Mouse (Mus musculus): ENCODE results near the gene Fbln2. TPM values are rescaled to one million over a fixed set of nuclear protein-coding genes. Genes with fewer than 3 reads are reported as not detected.

Fbln2 gene
- polyA plus RNA-seq, 2 experiments: 219 to 294 TPM

DNA sequence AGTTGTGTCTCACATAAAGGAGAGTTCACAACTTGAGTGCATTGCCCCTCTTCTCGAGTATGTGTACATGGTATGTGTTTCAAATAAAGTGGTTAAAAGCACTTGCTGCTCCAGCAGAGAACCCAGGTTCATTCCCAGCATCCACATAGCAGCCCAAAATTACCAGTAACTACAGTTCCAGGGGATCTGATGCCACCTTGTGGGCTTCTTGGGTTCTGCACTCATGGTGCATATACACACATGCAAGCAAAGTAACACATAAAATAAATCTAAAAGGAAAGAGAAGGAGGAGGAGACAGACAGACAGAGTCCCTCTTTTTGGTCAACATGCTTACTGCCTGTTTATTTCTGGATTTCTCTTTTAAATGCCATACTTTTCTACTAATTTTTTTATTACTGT lies 37.5 kb downstream of the Fbln2 start:
- 90% methylated on average over 1 of the region's 1 CpGs for WGBS
- Histone ChIP-seq H3K9ac (ENCODE audit: low read depth, low read length, severe bottlenecking) (no peak overlapping the region), H3K4me1 (ENCODE audit: control insufficient read depth, insufficient read depth, low read length) (peaks cover 4% of the 10 kb centered on the region), H3K27me3 (ENCODE audit: control insufficient read depth, insufficient read depth, low read length) (no peaks in the 10 kb centered on the region), H3K27ac (replicated peaks; ENCODE audit: low read depth, low read length) (no peak overlapping the region), H3K36me3 (ENCODE audit: control insufficient read depth, insufficient read depth, low read length) (peaks cover 24% of the 10 kb centered on the region), H3K4me2 (replicated peaks; ENCODE audit: low read depth, low read length, severe bottlenecking) (no peak overlapping the region), H3K4me3 (replicated peaks; ENCODE audit: low read length) (no peak overlapping the region), H3K9me3 (ENCODE audit: control insufficient read depth, low read length) (no peaks in the 10 kb centered on the region)
- ATAC-seq (ENCODE audit: low FRiP score, low read depth) (no peak), DNase-seq (ENCODE audit: low spot score) (no peak)
- TF ChIP-seq POLR2A (IDR thresholded peaks at IDR 0.05; ENCODE audit: borderline replicate concordance, extremely low read depth, insufficient read depth, insufficient read length): no peak

DNA sequence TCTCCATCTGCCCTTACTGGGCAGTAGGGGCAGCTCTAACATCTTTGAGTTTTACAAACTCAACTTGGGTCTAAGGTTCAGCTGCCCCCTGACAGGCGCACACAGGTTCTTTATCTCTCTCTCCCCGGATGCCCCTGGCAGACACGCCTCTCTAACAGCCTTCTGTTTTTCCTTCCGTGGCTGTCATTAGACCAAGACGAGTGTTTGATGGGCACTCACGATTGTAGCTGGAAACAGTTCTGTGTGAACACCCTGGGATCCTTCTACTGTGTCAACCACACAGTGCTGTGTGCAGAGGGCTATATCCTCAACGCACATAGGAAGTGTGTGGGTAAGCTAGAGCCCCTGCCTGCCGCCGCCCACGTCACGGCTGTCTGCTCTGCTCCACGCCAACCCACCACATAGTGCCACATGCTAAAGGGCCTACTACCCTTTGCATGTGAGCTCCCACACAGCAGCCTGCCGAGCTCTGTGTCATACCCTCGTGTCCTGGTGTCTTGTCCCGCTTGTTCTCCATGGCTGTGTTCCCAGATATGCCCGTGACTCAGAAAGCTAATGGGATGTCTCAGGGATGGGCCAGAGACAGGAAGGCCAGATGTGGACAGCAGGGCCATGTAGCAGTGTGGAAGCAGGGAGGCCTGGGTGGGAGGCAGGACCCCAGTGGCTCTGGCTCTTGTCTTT lies 47.3 kb downstream of the Fbln2 start:
- Histone ChIP-seq H3K9me3 (ENCODE audit: control insufficient read depth, low read length) (no peaks in the 10 kb centered on the region), H3K36me3 (ENCODE audit: control insufficient read depth, insufficient read depth, low read length) (peaks cover 80% of the 10 kb centered on the region), H3K4me1 (ENCODE audit: control insufficient read depth, insufficient read depth, low read length) (no peaks in the 10 kb centered on the region), H3K4me3 (replicated peaks; ENCODE audit: low read length) (no peak overlapping the region), H3K27ac (replicated peaks; ENCODE audit: low read depth, low read length) (no peak overlapping the region), H3K27me3 (ENCODE audit: control insufficient read depth, insufficient read depth, low read length) (no peaks in the 10 kb centered on the region), H3K9ac (ENCODE audit: low read depth, low read length, severe bottlenecking) (no peak overlapping the region), H3K4me2 (replicated peaks; ENCODE audit: low read depth, low read length, severe bottlenecking) (no peak overlapping the region)
- WGBS: 80% methylated on average over 16 of the region's 16 CpGs
- ATAC-seq (ENCODE audit: low FRiP score, low read depth) (no peak), DNase-seq (ENCODE audit: low spot score) (no peak)
- no peak for TF ChIP-seq POLR2A (IDR thresholded peaks at IDR 0.05; ENCODE audit: borderline replicate concordance, extremely low read depth, insufficient read depth, insufficient read length)

DNA sequence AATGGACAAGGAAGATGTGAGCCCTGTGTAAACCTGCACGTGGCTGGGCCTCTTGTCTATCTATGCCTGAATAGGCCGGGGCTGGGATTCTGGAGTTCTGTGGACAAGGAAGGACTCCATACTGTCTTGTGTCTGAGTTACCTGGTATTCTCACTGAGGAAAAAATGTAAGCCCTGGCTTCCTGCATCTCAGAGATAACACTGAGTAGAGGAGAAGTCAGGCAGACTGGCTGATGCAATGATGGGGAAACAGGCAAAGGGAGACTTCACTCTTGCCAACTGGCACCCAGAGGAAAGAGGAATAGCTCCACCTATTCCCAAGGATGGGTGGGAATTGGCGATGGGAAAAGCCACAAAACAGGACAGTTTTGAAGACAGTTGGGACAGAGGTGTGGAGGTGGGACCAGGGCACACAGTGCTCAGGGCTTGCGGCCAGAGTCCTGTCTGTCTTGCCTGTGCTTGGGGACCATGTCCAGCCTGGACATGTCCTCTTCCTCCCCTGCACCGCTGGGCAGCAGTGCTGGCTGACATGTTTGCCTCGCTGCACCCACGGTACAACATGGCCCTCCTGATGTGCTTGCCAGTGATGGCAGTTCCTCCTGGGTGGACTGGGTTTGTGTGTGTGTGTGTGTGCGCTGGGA lies 48.2 kb downstream of the Fbln2 start:
- peaks cover 74% of the 10 kb centered on the region for H3K36me3 ChIP-seq (ENCODE audit: control insufficient read depth, insufficient read depth, low read length)
- H3K27ac ChIP-seq (replicated peaks; ENCODE audit: low read depth, low read length): no peak overlapping the region
- no peak overlapping the region for H3K4me2 ChIP-seq (replicated peaks; ENCODE audit: low read depth, low read length, severe bottlenecking)
- no peak for TF ChIP-seq POLR2A (IDR thresholded peaks at IDR 0.05; ENCODE audit: borderline replicate concordance, extremely low read depth, insufficient read depth, insufficient read length)
- ATAC-seq (ENCODE audit: low FRiP score, low read depth): no peak
- WGBS: 81% methylated on average over 7 of the region's 8 CpGs
- no peak for DNase-seq (ENCODE audit: low spot score)
- no peaks in the 10 kb centered on the region for H3K9me3 ChIP-seq (ENCODE audit: control insufficient read depth, low read length)
- H3K27me3 ChIP-seq (ENCODE audit: control insufficient read depth, insufficient read depth, low read length): no peaks in the 10 kb centered on the region
- H3K9ac ChIP-seq (ENCODE audit: low read depth, low read length, severe bottlenecking): no peak overlapping the region
- no peaks in the 10 kb centered on the region for H3K4me1 ChIP-seq (ENCODE audit: control insufficient read depth, insufficient read depth, low read length)
- H3K4me3 ChIP-seq (replicated peaks; ENCODE audit: low read length): no peak overlapping the region

DNA sequence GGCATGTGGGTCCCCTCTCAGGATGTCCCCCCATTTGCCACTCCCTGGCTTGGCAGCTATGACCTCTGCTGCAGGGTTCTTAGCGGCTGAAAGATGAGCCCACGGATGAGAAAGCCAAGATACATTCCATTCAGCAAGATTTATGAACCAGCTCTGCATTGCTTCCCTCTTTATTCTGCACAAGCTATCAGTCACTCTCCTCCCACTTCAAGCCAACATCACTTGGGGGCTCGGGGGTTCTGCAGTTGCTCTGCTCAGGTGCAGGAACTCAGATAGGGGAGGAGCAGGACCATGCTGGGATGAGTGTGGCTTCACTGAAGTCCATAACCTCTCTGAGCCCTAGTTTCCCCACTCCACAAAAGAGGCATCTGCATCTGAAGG lies 48.7 kb downstream of the Fbln2 start:
- Histone ChIP-seq H3K4me2 (replicated peaks; ENCODE audit: low read depth, low read length, severe bottlenecking) (no peak overlapping the region), H3K27me3 (ENCODE audit: control insufficient read depth, insufficient read depth, low read length) (no peaks in the 10 kb centered on the region), H3K4me3 (replicated peaks; ENCODE audit: low read length) (no peak overlapping the region), H3K36me3 (ENCODE audit: control insufficient read depth, insufficient read depth, low read length) (peaks cover 73% of the 10 kb centered on the region), H3K9ac (ENCODE audit: low read depth, low read length, severe bottlenecking) (no peak overlapping the region), H3K4me1 (ENCODE audit: control insufficient read depth, insufficient read depth, low read length) (no peaks in the 10 kb centered on the region), H3K9me3 (ENCODE audit: control insufficient read depth, low read length) (no peaks in the 10 kb centered on the region), H3K27ac (replicated peaks; ENCODE audit: low read depth, low read length) (no peak overlapping the region)
- TF ChIP-seq POLR2A (IDR thresholded peaks at IDR 0.05; ENCODE audit: borderline replicate concordance, extremely low read depth, insufficient read depth, insufficient read length): no peak
- DNase-seq (ENCODE audit: low spot score) (no peak), ATAC-seq (ENCODE audit: low FRiP score, low read depth) (no peak)
- WGBS: 49% methylated on average over 3 of the region's 3 CpGs

DNA sequence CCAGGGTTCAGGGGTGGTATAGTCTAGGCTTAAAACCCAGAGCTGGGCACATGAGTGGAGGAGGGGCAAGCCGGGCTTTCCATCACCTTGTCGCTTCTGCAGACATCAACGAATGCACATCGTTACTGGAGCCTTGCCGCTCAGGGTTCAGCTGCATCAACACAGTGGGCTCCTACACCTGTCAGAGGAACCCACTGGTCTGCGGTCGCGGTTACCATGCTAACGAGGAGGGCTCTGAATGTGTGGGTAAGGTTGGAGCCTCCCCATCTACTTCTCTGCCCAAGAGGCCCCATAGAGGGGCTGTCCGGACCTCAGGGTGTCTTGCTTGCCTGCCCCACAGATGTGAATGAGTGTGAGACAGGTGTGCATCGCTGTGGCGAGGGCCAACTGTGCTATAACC lies 53.4 kb downstream of the Fbln2 start:
- Histone ChIP-seq H3K27ac (replicated peaks; ENCODE audit: low read depth, low read length) (no peak overlapping the region), H3K9me3 (ENCODE audit: control insufficient read depth, low read length) (no peaks in the 10 kb centered on the region), H3K4me1 (ENCODE audit: control insufficient read depth, insufficient read depth, low read length) (no peaks in the 10 kb centered on the region), H3K4me3 (replicated peaks; ENCODE audit: low read length) (no peak overlapping the region), H3K4me2 (replicated peaks; ENCODE audit: low read depth, low read length, severe bottlenecking) (no peak overlapping the region), H3K9ac (ENCODE audit: low read depth, low read length, severe bottlenecking) (no peak overlapping the region), H3K27me3 (ENCODE audit: control insufficient read depth, insufficient read depth, low read length) (no peaks in the 10 kb centered on the region), H3K36me3 (ENCODE audit: control insufficient read depth, insufficient read depth, low read length) (peaks cover 75% of the 10 kb centered on the region)
- DNase-seq (ENCODE audit: low spot score) (no peak), ATAC-seq (ENCODE audit: low FRiP score, low read depth) (no peak)
- WGBS: 68% methylated on average over 12 of the region's 12 CpGs
- TF ChIP-seq POLR2A (IDR thresholded peaks at IDR 0.05; ENCODE audit: borderline replicate concordance, extremely low read depth, insufficient read depth, insufficient read length): no peak

Data from limb, embryonic 14.5 days (tissue).